Mouse (Mus musculus) gastrocnemius, adult 8-10 months (tissue): ENCODE measurements around the gene Gm13889. TPM values are rescaled to one million over a fixed set of nuclear protein-coding genes. Genes with fewer than 3 reads are reported as not detected.

Source experiments
- DNase-seq, 2 experiments: peaks; one replicate each; pipeline ENCODE4 v3.0.0; 2022; ENCODE audit warnings: low spot score in 2 of 2
- total RNA-seq, 4 experiments: library from RNA; stranded (reverse); gene quantifications; 2 replicates each; pipeline ENCODE4 v1.2.4; 2022

Gene Gm13889
- total RNA-seq, result 1 to 10 TPM; 3.3 to 5.6 (median 4.9) TPM

DNA sequence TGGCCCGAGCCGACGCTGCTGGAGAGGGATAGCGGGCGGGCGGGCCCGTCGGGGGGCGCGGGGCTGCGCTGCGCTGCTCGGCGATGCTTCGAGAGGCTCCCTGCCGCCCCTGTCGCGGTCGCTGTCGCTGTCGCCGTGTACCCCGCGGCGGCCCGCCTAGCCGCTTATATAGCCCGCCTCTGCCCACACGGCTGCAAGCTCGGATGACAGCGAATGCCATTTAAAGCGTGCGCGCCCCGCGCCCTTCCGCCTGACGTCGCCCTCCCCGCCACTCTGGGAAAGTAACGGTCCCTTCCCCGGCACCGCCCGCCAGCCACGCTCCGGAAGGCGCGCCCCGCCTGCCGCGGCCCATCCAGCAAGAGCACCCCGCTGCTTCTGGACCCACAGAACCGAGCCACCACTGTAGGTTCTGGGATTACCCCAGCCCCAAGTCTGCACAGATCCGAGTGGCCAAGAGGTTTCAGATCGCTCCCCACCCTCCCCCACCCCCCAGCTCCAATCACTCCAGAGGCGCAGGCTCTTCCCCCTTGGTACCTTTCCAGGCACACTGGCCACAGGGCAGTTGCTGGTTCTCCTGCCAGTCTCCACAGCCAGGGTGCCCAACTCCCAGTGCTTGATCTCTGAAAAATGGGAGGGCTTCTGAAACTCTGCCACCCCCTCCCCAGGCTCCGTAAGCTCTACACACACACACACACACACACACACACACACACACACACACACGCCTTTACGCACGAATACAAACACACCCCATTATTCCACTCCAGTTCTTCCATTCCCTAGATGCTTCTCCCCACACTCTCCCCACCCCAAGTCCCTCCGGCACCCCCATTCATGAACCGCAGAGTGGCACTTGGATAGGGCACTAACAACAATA, at the start of gene Gm13889:
Gene Gm13889 (minus strand): TSS at position 294 of the 877 bp plus-strand sequence.
- DNase-seq, result peak; percentile 38 to 57

DNA sequence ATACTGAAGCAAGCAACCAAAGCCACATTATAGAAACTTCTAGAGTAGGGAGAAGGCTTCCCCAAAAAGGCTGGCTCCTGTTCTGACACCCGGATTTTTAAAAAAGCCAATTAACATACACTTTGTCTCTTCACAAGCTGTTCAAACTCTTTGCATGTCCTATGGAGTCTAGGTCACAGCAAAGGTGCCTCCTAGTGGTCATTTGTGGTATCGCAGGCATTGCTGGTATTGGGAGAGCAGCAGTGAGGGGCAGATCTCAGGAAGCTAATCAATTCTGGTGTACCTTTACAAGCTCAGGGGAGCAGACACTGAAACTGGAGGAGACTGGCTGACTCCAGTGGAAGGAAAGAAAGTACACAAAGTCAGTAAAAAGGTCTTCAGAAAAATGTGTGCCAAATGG, 45.3 kb upstream of the Gm13889 start:
- peak; percentile 67 to 68 for DNase-seq

DNA sequence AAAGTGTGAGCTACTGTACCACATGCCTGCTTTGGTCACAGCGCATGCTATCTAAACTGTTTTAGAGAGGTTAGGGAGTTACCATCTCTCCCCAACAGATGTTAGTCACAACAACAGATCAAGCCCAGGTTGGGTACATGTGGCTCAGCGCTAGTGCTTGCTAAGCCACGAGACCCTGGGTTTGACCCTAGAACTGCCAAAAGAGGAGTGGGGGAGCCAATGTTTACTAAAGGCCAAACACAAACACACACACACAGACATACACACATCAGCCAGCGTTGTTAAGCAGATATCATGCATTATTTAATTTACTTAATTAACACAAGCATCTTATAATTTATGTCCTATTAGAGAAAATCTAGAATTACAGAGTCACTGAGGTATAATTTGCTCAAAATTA, 44.9 kb upstream of the Gm13889 start:
- no peak for DNase-seq

DNA sequence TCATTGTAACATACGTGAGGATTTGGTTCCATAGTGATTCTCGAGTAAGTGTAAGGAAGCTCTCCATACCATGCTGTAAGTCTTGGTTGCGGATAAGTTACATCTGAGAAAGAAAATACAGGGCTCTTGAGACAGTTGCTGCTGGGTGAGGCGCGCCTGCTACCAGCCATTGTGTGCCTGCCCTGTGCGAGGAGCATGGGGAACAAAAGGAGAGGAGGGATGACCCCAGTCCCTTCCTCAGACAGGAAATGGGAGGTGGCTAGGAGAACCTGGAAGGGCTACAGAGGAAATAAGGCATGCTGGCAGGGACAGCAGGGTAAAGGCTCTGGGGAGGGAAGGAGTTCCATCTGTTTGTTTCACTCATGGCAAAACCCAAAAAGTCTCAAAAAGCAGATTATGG, 44.4 kb upstream of the Gm13889 start:
- DNase-seq, result no peak

DNA sequence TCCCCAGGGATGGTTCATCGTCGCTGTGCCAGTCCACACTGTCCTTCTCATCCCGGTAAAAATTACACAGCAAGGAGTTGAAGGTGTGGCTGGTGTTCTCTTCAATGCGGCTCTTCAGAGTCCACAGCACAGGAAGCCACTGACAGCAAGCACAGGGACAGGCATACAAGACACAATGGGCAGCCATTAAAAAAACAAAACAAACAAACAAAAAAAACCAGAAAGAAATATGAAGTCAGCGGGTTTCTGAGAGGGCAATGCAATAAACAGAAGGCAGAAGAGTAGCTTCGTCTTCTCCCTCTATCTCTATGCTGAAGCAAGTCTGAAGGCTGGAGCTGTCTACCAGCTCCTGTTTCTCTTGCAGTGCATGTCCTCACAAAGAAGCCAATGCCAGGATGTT, 39.3 kb upstream of the Gm13889 start, which contains the start of gene Gm27027:
Gene Gm27027 (minus strand): TSS at position 101 of the 400 bp plus-strand sequence.
- no peak for DNase-seq

DNA sequence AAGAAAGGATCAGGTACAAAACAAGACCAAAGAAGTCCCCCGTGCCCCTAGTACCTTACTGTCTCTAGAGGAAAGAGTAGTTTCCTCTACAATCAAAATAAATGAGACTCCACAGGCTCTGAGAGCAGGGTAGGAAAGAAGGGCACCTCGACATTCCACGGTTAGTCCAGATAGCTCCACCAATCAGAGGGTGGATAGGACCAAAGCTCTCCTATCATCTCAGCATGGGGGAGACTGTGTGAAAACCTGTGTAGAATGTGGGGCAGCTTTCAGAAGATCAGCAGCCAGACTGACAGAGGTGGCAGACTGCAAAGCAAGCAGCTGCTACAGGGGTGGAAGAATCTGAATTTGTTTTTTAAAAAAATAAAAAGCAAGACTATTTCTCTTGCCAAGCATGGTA, 35.8 kb upstream of the Gm13889 start:
- no peak for DNase-seq

DNA sequence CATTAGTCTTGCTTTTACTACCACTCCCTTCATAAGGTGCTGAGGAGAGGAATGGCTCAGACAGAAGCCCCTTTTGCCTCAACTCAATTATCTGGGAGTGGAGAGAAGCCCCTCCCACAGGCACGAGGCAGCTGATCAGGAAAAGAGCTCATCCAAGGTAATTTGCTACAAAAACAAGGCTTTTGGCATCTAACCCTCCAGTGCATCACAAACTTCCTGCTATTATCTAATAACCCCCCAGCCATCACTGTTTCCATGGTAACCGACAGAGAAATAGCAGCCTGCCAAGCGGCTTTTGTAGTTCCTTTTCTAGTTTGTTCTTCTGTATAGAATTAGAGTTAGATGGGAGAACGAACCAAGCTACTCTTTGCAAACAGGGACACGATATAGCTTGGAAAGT, 35.3 kb upstream of the Gm13889 start:
- DNase-seq, result no peak

DNA sequence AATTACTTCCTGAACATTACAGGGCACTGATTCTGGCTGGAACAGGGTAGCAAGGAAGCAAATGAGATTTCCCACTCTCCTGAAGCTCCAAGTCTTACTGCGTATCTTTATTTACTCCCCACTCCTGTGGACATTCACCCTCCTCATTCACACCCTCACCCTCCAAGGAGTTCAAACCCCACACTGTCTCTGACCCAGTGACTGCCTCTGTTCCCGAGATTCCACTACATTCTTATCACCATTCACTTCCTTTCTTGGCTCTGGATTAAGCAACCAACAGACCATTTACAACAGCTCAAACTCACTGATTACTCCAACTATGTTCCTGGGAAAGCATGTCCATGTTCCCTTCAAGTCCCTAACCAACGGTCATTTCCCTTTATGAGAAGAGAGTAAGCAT, 34.3 kb upstream of the Gm13889 start:
- DNase-seq, result no peak

DNA sequence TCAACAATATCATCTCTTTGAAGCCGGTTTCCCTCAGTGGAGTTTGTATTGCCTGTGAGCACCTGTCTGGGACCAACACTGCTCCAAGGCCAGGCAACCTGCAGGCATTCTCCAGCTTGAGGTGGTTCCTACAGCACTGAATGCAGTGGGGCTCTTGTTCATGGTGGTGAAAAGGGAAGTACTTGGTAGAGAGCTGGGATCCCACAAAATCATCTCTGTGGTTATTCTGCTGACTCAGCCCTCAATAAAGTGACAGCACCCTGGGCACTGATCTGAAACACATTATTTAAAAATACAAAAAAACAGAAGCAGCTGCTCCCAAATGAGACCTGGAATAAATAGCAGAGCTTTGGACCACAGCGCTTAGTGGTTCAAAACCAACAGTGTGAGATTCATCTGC, 31.4 kb upstream of the Gm13889 start:
- DNase-seq, result no peak

DNA sequence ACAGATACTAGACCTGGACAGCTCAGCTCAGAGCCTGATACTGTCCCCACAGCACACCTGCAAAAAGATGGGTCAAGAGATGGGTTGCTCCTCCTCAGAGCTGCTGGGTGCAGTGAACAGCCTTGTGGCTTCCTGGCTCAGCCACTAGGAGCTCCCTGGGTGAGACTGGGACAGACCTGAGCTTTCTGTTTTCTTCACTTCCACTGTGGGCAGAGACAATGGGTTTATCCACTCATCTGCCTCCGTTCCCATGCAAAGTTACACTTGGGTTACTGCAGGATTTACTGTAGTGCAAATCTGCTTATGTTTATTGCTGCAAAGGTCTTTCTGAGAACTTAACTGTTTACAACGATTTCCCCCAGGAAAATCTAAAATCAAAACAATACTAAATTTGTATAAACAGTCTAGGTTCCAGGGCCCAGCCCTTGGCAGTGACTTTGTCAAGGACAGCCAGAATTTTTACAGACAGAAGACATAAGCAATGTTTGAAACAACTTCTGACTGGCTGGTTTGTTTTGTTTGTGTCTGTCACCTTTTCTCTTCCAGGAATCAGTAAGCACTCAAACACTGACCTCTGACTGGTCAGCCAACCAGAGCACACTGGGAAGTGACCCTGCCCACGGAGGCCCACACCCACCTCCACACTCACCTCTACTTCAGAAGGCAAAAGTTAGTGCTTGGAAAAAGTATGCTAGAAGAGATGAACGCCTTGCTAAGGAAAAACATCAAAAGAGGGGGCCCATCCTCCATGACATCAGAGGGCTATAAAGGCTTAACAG, 25.6 kb upstream of the Gm13889 start:
- no peak for DNase-seq

DNA sequence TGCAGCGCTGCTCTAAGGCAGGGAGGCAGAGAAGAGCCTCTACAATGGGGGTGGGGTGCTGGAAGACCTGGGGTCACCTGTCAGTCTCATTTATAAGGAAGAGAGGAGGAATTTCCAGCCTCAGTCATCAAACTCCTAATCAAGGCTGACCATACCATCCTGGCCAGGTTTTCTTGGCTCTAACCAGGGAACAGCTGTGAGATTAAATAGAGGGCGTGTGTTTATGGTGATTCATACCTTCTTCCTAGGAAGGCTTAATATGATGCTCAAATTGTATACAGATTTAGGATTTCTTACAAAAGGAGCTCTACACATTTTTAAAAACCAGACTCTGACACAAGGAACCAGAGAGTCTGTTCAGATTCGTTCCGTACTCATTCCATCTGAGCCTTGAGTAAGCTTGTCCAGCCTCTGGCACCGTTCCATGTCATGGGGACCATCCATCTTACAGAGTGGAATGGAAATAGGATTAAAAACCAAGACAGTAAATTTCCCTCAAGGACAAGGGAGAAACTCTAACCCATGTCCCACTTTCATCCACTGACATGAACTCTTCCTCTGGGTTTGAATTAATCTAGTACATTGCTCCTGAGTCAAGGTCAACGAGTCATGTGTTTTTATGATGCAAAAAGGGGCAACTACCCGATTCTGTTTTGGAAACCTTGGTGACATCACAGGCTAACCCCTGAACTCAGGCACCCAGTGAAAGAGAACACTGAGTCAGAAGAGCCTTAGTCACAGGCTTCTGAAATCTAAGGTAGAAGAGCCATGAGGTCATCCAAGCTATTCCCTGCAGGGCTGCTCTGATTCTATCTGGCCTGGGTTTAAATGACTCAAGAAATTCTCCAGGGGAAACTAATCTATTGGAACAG, 22.5 kb upstream of the Gm13889 start:
- DNase-seq, result no peak

DNA sequence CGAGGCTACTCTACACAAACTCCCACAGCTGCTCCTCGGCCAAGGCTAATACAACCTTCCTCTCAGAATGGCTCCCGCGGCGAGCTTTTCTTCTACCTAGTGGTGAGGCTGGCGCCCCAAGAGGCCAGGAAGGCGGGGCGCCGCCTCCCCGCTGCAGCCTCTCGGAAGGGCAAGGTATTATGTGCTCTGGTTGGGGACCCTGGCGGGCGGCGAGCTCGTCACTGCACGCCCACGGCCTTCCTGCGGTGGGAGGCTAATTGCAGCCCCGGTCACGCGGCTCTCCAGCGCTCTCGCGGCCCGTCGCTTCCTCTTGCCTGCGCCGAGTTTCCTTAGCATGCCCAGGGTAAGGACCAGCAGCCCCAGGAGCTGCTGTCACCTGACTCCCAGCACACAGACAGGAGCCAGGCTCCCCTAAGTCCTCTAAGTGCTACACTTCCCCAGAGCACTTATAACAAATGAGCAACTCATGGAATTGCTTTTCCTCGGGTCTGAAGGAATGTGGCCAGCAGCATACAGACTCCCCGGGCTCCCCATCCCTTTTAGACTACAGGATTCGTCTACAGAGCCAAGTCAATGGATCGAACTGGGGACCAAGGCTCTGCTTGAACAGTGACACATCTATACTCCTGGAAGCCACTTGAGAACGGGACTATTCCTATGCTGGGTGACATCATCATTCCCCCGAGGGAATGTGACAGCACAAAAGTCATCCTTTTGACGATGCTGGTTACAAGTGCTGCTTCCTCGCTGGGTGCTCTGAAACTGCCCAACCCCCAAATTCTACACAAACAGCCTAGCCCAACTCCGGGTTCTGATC, 19.6 kb upstream of the Gm13889 start:
- peak in 1 of 2 experiments; percentile 15 for DNase-seq

DNA sequence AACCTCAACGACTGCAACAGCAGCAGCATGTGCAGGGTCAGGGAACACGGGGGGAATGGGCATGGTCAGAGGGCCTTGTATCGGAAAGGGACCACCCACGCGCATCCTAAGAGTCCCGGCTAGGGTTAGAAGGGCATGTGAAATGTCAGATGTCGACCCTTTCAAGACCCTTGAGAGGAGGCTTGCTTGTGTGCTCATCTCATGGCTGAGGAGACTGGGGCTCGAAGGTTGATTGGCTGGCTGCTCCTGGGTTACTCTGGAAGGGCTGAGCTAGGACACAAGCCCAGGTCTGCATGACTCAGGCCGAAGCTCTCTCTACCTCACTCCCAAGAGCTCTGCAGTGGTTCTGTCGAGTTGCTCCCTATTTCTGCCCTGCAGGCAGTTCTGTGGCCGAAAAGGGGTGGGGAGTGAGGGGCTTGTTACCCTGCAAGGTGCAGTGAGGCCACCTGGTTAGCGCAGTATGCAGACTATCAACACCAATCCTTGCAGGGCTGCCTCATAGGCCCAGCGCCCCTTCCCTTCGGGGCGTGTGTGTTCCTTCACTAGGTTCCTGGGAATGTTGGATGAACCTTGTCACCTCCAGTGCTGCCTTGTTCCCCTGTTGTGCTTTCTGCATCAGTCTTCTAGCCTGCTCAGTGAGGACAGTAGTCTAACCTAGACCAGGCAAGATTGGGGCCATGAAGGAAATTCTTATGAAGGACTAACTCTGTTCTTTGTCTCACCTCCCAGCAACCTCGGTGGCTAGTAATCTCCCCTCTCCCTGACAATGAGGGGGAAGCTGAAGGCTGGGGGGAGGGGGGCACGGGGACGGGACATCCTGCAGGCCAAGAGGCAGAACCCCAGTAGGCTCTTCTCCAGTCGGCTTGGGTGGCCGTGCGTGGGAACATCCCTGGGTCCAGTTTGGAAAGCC, 18.8 kb upstream of the Gm13889 start:
- DNase-seq, result no peak

DNA sequence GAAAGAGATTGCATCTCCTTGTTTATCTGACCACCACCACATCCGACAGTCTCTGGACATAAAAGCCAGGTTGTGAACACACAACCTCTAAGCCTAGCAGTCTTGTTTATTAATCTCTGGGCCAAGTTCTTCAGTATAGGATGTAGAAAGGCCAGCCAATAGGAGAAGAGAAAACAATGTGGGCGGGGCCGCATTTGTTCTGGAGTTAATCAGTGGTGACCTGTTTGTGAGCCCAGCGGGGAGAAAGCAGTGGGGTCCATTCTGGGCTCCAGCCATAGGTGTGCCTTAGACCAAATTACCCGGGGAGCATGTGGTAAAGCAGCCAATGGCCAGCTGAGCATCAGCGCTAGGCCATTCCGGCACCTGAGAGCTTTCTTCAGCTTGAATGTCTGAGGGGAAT, 18.0 kb upstream of the Gm13889 start:
- no peak for DNase-seq

DNA sequence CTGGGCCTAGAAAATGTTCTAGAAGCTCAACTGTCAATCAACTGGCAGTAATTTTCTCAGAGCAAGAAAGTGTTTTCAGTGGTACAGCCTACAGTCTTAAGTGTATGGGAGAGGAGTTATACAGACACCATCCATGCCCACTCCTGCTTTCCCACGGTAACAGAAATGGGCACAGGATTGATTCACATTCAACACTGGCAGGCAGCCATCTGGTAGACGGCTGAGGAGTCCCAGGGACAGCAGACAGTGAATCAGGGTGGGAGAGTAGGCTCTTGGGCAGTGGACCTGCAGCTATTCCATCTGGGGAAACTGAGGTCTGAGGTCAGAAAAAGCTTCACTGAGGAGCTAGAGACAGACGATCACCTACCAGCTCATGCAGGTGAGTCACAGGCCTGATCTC, 14.6 kb upstream of the Gm13889 start:
- DNase-seq, result no peak

DNA sequence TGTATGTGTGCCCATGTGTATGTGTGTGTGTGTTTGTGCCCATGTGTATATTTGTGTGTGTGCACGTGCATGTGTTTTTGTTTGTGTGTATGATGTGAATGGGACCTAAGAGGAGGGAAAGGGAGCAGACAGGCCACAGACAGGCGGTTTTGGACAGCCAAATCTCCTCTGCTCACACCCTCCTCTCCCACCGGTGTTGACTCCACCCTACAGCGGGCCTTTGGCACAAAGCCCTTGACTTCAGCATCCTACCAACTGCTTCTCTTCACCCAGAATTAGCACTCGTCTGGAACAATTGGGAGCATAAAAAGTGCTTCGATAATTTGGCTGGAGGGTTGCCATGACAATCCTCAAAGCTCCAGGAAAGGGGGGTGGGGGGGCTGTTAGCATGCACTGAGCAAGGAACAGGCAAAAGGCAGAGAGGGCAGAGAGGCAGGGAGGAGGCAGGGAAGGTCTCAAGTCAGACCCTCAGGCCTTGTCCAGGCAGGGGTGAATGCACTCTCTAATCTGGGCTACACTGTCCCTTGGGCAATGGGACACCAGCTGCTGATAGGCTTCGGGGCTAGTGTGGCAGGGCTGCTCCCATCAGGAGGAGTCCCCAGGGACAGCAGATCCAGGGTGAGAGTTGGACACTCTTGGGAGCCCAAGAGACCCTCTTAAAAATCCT, 7.6 kb upstream of the Gm13889 start:
- DNase-seq, result no peak

DNA sequence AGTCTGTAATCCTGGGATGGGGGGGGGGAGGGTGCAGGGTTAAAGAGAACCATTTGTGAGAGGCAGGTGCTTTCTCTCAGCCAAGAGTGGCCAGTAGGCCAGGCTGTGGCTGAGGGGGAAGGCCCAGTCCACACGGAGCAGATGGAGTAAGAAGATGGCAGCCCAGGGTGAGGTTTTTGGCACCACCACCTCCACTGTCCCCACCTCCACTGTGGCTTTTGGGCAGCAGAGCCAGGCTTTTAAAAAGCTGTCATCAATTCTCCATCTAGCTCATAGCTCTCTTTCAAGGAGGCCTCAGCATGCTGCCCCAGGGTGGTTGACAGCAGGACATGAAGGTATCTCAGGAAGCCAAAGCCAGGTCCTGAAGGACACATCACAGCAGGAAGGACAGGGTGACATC, 6.8 kb upstream of the Gm13889 start:
- no peak for DNase-seq

DNA sequence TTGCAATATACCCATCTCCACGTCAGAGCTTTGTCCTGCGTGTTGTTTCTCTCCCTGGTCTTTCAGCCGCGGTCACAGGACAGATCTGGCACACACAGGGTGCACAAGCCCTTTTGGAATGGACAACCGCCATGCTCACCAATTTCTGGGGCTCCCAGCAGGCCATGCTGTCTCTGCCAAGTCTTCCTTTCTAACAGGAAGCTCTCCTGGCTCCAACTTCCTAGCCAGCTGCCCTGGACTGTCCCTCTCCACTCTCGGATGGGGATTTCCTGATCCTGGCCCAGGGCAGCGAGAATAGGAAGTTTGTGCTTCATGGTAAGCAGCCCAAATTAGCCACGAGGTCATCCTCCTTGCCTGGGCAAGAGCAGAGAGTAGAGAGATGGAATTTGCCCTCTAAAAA, 4.7 kb upstream of the Gm13889 start:
- peak in 1 of 2 experiments; percentile 29 for DNase-seq

DNA sequence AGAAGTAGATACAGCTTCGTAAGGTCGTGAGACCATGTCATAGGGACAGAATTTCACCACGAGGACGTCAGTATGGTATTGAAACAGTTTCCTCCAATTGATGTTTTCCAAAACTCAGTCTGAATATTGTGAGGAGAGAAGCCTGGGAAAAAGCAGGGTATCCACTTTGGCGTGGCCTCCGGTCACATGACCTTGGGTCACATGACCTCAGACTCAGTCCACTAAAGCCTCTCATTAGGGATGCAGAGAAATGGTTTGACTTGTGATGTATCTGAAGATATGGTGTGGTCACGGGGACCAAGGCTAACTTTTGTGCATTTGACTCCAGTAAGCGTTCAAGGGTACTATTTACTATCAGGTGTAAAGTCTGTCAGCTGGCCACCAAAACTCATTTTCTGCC, 2.3 kb upstream of the Gm13889 start:
- DNase-seq, result no peak
